ENCODE assay signal across 13 mouse cellular contexts in genomic region chr6:38901152-38901551, GRCm38 (mm10). TPM values are rescaled to one million over a fixed set of nuclear protein-coding genes. Genes with fewer than 3 reads are reported as not detected.
DNase-seq lines count a peak whose midpoint lies in the region; ATAC-seq and TF ChIP-seq lines count a peak whose summit lies in the region.
"Had no signal": no experiment of that assay in that cellular context is flagged by ENCODE, and none has a peak within 500 bp of the region (broad histone marks: within the 10 kb centered on the region; RNA-seq: fewer than 3 reads in every experiment).

No protein-coding gene starts in this region.

- no peak overlapping the region for H3K9ac ChIP-seq in intestine, embryonic 15.5 days
- H3K9ac ChIP-seq in liver, postnatal 0 days (replicated peaks): peak overlapping the region; percentile 39; the same call in 1 of the 2 replicates
- H3K9ac ChIP-seq: hindbrain, embryonic 12.5 days; kidney, embryonic 15.5 days; stomach, embryonic 15.5 days had no signal

- no peak overlapping the region for H3K4me2 ChIP-seq in intestine, embryonic 15.5 days (replicated peaks)
- peak overlapping the region; percentile 64 for H3K4me2 ChIP-seq in liver, postnatal 0 days (ENCODE audit: low read depth, low read length)
- H3K4me2 ChIP-seq: hindbrain, embryonic 12.5 days; kidney, embryonic 15.5 days; stomach, embryonic 15.5 days had no signal

- H3K4me1 ChIP-seq in G1E (ENCODE audit: insufficient read depth, low read depth, low read length): peaks cover 60% of the 10 kb centered on the region
- H3K4me1 ChIP-seq in intestine, embryonic 15.5 days (replicated peaks): peaks cover 9% of the 10 kb centered on the region; the same call in 1 of the 2 replicates
- H3K4me1 ChIP-seq in liver, postnatal 0 days (ENCODE audit: insufficient read depth): peaks cover 37% of the 10 kb centered on the region
- H3K4me1 ChIP-seq: stomach, embryonic 15.5 days had no signal

- no peaks in the 10 kb centered on the region for H3K9me3 ChIP-seq in G1E (replicated peaks)
- no peaks in the 10 kb centered on the region for H3K9me3 ChIP-seq in intestine, embryonic 15.5 days
- no peaks in the 10 kb centered on the region for H3K9me3 ChIP-seq in liver, postnatal 0 days (ENCODE audit: low read length)
- H3K9me3 ChIP-seq: hindbrain, embryonic 12.5 days; kidney, embryonic 15.5 days; limb, embryonic 10.5 days; stomach, embryonic 15.5 days had no signal

- no peak for TF ChIP-seq EP300 in liver, postnatal 0 days (IDR thresholded peaks at IDR 0.05; ENCODE audit: low read depth)

- H3K36me3 ChIP-seq in G1E (replicated peaks): no peaks in the 10 kb centered on the region
- no peaks in the 10 kb centered on the region for H3K36me3 ChIP-seq in intestine, embryonic 15.5 days
- no peaks in the 10 kb centered on the region for H3K36me3 ChIP-seq in liver, postnatal 0 days (replicated peaks; ENCODE audit: insufficient read depth, low read length)
- H3K36me3 ChIP-seq: hindbrain, embryonic 12.5 days; kidney, embryonic 15.5 days; limb, embryonic 10.5 days; stomach, embryonic 15.5 days had no signal

- TF ChIP-seq CTCF in G1E (IDR thresholded peaks at IDR 0.05; ENCODE audit: low read depth, low read length): no peak
- TF ChIP-seq CTCF in liver, postnatal 0 days (IDR thresholded peaks at IDR 0.05; ENCODE audit: low read depth): no peak

- H3K4me3 ChIP-seq in G1E (ENCODE audit: low read depth, low read length): peak overlapping the region; percentile 27; the same call in 1 of the 2 replicates
- no peak overlapping the region for H3K4me3 ChIP-seq in intestine, embryonic 15.5 days (replicated peaks)
- peak overlapping the region; percentile 9; the same call in 1 of the 2 replicates for H3K4me3 ChIP-seq in liver, postnatal 0 days (ENCODE audit: low read depth, low read length)
- H3K4me3 ChIP-seq: hindbrain, embryonic 12.5 days; kidney, embryonic 15.5 days; limb, embryonic 10.5 days; stomach, embryonic 15.5 days had no signal

- H3K27me3 ChIP-seq in G1E (ENCODE audit: insufficient read depth, low read length): peaks cover 6% of the 10 kb centered on the region
- no peaks in the 10 kb centered on the region for H3K27me3 ChIP-seq in intestine, embryonic 15.5 days (replicated peaks)
- no peaks in the 10 kb centered on the region for H3K27me3 ChIP-seq in liver, postnatal 0 days (ENCODE audit: insufficient read depth, low read length)
- H3K27me3 ChIP-seq: hindbrain, embryonic 12.5 days; kidney, embryonic 15.5 days; stomach, embryonic 15.5 days had no signal

- peak; percentile 11 for DNase-seq in CD4-positive, CD25-positive, alpha-beta regulatory T cell, adult 2 months (ENCODE audit: low read depth, low spot score)
- DNase-seq in G1E (ENCODE audit: low spot score): no peak
- DNase-seq in liver, postnatal 0 days: no peak
- DNase-seq in thymus, postnatal 0 days (ENCODE audit: low spot score): no peak
- DNase-seq in urinary bladder, postnatal 4 days (ENCODE audit: low spot score in 2 of 2): no peak
- DNase-seq in yolk sac, embryonic 10.5 days (ENCODE audit: low spot score): no peak
- DNase-seq: adrenal gland, postnatal 14 days; thymus, postnatal 4 days had no signal

- no peak for ATAC-seq in G1E (ENCODE audit: extremely low read depth, insufficient number of reproducible peaks, low FRiP score, poor library complexity, severe bottlenecking)
- ATAC-seq in intestine, embryonic 15.5 days: no peak
- no peak for ATAC-seq in liver, postnatal 0 days

- peak overlapping the region; percentile 38 for H3K27ac ChIP-seq in intestine, embryonic 15.5 days
- peak overlapping the region; percentile 93 for H3K27ac ChIP-seq in liver, postnatal 0 days (ENCODE audit: low read depth)
- H3K27ac ChIP-seq: hindbrain, embryonic 12.5 days; kidney, embryonic 15.5 days; limb, embryonic 10.5 days; stomach, embryonic 15.5 days had no signal

- WGBS in intestine, embryonic 15.5 days: 79% methylated on average over 4 of the region's 4 CpGs
- 53% methylated on average over 4 of the region's 4 CpGs for WGBS in liver, postnatal 0 days (ENCODE audit: insufficient replicate concordance)

RNA-seq across cellular contexts. Expression of gene Hipk2, which starts 25.2 kb away (rescaled TPM):
- total RNA-seq in G1E (2014; fragmentation: Nextera tagmentation): 97.9 and 113 TPM in 2 replicates
- total RNA-seq in G1E (2017): 4.6 and 5.5 TPM in 2 replicates
- 37.6 and 39.6 TPM in 2 replicates for polyA plus RNA-seq in G1E (2012)
- 20.2 and 23.3 TPM in 2 replicates for polyA plus RNA-seq in intestine, embryonic 15.5 days (2015; fragmentation: Nextera tagmentation; extraction: Ambion mirVana)
- 9.6 and 9.7 TPM in 2 replicates for polyA plus RNA-seq in liver, postnatal 0 days (2015; fragmentation: Nextera tagmentation; extraction: Ambion mirVana)
- 3.1 and 7.1 TPM in 2 replicates for polyA plus RNA-seq in thymus, postnatal 0 days (2015; fragmentation: Nextera tagmentation; extraction: Ambion mirVana)

RNA-seq across cellular contexts. Expression of gene Tbxas1, which starts 25.9 kb away (rescaled TPM):
- 8.1 and 13.2 TPM in 2 replicates for total RNA-seq in G1E (2014; fragmentation: Nextera tagmentation)
- 3.2 and 3.5 TPM in 2 replicates for total RNA-seq in G1E (2017)
- polyA plus RNA-seq in G1E (2012): 1.2 TPM in 2 replicates
- 3.4 and 4.0 TPM in 2 replicates for polyA plus RNA-seq in intestine, embryonic 15.5 days (2015; fragmentation: Nextera tagmentation; extraction: Ambion mirVana)
- polyA plus RNA-seq in liver, postnatal 0 days (2015; fragmentation: Nextera tagmentation; extraction: Ambion mirVana): 10.3 and 10.6 TPM in 2 replicates
- polyA plus RNA-seq in thymus, postnatal 0 days (2015; fragmentation: Nextera tagmentation; extraction: Ambion mirVana): 2.0 and 2.5 TPM in 2 replicates
